Mouse (Mus musculus) left cerebral cortex, postnatal 14 days (tissue): ENCODE results near the gene Ostm1. TPM values are rescaled to one million over a fixed set of nuclear protein-coding genes. Genes with fewer than 3 reads are reported as not detected.

Experiments used
- DNase-seq, 2 experiments: peaks; one replicate each; pipeline ENCODE4 v3.0.0; 2021 to 2022; ENCODE audit warnings: low spot score in 2 of 2, mixed read lengths in 1 of 2
- intact Hi-C: fragments of 180-260 bp; cut with DNase I; formaldehyde crosslinking; loops from one replicate; pipeline ENCODE4 v1.15.1; 2025
- total RNA-seq, 2 experiments: library from RNA; stranded (reverse); gene quantifications; 2 replicates each; pipeline ENCODE4 v1.2.3; 2021

The Ostm1 gene
- total RNA-seq, 2 experiments from 2014 or later: 46.8 to 48.8 TPM

DNA sequence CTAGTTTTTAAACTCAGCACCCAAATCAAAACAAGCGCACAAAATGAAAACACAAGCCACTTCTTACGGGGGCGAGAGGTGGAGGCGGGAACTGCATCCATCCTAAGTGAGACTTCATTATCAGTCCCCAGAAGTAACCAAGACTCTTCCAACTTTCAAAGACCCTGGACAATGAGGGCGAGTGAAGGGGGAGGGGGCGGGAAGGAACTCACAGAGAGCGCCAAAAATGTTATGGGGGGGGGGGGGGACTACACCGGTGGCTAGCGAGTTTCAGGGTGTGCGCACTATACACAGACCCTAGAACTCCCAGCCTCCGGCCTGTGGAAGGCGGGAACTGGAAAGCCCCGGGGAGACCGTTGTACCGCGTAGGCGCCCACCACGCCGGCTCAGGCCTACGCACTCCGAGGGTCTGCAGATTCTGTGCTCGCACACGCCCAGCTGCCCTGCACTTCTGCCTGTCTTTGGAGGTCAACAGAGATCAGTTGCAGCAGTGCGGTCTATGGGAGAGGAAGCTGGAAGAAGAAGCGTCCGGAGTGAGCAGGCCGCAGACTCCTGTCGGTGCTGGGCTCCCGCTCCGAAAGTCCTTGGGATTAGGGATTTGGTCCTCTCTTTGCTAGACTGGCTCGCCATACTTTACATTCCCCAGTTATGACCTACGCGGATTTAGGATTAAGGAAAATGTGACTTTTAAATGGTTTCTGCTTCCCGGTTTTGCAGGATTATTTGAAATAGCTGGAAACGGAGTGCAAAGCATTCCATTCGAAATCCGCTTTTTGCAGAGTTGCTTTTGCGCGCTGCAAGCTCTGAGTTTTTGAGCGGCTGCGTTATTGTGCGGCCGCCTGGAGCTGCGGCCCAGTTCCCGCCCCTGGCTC, 1.7 kb upstream of the Ostm1 start:
- no peak for DNase-seq
- intact Hi-C loops: loop anchor here (5.0 kb wide), 1 partner anchor 165 kb away; no protein-coding TSS in a partner anchor

DNA sequence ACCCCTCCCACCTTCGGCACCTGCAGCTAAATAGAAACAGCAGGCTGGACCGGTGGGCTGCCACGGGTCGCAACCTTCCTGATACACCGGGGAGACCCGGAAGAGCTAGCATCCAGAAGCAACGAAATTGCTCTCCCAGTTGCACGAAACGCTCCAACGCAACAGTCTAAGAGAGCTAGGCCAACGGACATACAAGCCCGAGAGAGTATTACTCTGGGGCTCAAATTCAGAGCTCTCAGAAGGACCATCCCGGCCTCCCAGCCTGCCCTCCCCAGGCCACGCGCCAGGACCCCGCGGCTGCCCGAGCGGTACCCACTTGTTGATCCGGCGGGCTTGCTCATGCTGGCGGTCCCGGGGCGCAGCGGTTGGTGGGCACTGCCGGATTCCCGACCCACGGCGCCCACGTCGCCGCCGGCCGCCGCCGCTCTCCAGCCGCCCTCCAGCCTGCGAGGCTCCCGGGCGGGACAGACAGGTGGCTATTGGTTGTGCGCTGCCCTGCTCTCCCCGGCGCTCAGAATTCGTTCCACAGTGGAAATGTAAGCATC, 984 bp upstream of the Ostm1 start:
- no peak for DNase-seq
- intact Hi-C loops: loop anchor here (5.0 kb wide), 1 partner anchor 165 kb away; no protein-coding TSS in a partner anchor

DNA sequence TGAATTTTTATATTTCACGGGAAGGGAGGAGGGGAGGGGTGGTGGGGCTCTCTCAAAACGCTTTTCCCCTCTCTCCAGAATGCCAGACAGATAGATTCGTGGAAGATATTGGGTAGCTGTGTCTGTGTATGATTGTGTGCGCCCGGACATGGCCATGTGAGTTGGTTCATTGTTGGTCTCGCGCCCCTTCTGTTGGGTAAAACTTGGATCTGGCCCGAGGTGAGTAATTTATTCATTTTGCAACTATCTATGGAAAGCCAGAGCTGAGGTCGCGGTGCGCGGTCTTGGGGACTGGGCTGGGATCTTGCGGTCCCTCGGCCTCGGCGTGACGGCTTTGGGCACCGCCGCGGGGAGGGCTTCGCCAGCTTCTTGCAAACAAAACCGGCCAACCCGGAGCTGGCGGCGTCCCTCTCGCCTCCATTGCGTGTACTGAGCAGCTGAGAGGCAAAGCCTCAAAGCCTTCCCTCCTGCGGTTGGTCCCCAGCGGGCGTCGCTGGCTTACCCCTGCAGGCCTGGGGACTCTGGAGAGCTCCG, 347 bp downstream of the Ostm1 start:
- no peak for DNase-seq
- intact Hi-C loops: loop anchor here (2.0 to 5.0 kb wide), 2 partner anchors 47 to 167 kb away; no protein-coding TSS in a partner anchor

DNA sequence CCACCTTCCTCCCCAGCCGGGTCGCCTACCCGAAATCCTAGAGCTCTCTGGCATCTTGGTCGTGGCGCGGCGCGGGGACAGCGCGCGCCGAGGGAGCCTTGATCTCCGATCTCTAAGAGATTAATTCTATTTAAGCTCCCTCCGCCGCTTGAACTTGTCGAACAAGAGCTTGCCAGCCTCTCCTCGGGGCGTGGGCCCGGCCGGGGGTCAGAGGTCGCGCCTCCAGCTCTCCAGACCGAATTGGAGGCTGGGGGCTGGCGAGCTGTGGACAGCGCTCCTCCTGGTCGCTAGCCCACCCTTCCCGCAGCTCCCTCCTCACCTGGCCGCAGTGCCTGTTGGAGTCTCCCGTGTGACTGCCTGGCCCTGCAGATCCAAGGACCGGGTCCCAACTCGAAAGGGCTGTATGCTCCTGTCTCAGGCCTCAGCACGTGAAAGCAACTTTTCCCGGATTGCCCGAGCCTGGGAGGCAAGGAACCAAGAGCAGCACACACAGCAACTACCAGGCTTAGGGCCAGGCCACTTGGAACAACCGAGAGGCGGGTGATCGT, 888 bp downstream of the Ostm1 start:
- intact Hi-C loops: loop anchor here (2.0 to 5.0 kb wide), 2 partner anchors 46 to 167 kb away; no protein-coding TSS in a partner anchor
- DNase-seq: no peak

DNA sequence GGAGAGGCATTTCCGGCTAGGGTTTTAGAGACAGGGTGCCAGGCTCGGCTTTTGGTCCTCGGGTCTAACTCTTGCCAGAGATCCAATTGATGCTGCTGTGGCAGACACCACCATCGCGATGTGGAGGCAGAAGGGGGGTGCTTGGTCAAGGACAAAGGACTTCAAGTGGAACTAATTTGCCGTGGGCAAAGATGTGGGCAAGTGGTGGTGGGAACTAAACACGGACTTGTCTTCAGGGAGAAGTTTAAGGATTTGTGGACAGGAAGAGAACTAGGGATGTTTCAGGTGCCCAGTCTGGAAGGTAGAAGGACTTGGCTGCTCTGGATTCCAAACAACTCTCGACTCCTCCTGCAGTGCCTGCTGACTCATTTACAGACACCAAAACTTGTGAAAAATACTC, 1.5 kb downstream of the Ostm1 start:
- intact Hi-C loops: loop anchor here (2.0 to 5.0 kb wide), 2 partner anchors 46 to 248 kb away; no protein-coding TSS in a partner anchor
- DNase-seq: no peak

DNA sequence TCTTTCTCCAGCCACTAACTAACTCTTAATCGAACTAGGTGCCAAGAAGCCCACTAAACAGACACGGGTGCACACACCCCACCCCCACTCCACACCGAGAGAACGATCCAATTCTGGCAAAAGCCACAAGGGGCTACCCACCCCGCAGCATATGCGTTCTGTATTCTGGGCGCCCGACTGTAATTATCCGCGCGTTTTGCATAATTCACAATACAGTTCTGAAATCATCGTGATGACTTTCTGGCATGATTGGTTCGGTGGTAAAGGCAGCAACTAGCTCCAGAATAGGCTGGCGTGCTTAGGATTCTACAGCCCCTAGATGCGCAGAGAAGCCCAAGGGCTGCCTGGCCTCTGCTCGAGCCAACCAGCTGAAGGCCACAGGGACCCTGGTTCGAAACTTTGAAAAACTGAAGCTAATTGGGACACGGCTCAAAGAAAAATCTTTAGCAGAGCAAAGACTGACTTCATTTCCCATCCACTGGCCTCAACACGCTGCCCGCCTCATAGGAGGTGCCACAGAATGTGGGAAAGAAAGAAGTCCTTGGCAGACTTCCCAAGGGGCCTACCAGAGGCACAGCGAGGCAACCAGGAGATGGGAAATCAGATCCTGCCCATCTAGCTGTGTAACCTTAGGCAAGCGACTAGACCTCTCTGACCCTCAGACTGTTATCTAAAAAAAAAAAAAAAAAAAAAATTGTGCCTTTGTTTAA, 2.1 kb downstream of the Ostm1 start:
- intact Hi-C loops: loop anchor here (2.0 to 5.0 kb wide), 2 partner anchors 45 to 248 kb away; no protein-coding TSS in a partner anchor
- DNase-seq: no peak

DNA sequence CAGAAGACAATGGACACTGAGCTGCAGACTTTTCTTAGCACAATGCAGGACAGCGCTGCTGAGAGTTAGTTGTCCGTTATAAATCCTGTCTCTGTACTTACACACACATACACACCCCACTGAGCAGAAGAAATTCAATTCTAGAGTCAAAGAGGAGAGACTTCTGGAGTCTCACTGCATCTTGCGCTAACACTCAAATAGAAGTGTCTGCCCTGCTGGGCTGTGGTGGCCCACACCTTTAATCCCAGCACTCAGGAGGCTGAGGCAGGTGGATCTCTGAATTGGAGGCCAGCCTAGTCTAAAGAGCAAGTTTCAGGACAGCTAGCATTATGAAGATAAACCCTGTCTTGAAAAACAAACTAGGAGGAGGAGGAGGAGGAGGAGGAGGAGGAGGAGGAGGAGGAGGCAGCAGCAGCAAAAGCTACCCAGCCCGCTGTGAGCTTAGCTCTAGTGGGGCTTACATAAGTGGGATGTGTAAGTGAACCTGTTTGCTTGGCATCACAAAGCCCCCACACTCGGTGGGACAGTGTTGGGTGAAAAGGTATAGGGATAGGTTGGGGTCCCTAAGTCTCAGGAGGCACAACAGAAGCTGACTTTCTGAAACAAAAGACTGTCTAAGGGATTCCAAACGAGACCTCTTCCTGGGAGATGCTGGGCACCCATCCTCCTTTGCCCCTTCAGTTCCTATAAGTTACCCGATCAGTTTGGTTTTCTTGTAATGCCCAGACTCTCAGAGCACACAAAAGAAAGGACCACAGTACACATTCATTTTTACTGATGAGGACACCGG, 4.5 kb downstream of the Ostm1 start:
- intact Hi-C loops: loop anchor here (5.0 kb wide), 1 partner anchor 251 kb away; no protein-coding TSS in a partner anchor
- DNase-seq: no peak

DNA sequence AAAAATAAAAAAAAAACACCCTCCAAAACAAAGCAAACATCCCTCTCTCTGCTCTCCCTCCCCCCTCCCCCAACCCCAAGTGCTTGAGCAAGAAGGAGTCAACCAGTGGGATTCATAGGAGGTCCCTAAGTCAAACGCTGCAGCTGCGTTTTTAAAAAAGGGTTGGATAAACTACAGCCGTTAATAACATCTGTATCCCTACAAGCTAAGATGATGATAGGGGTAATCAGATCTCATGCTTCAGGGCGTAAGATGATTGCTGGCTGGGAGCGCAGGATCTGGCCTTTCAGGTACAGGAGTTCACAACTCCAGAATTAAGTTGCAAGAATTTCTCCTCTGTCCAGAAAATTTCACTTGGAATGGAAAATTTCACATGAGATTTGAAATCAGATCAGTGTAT, 5.9 kb downstream of the Ostm1 start:
- DNase-seq: no peak

DNA sequence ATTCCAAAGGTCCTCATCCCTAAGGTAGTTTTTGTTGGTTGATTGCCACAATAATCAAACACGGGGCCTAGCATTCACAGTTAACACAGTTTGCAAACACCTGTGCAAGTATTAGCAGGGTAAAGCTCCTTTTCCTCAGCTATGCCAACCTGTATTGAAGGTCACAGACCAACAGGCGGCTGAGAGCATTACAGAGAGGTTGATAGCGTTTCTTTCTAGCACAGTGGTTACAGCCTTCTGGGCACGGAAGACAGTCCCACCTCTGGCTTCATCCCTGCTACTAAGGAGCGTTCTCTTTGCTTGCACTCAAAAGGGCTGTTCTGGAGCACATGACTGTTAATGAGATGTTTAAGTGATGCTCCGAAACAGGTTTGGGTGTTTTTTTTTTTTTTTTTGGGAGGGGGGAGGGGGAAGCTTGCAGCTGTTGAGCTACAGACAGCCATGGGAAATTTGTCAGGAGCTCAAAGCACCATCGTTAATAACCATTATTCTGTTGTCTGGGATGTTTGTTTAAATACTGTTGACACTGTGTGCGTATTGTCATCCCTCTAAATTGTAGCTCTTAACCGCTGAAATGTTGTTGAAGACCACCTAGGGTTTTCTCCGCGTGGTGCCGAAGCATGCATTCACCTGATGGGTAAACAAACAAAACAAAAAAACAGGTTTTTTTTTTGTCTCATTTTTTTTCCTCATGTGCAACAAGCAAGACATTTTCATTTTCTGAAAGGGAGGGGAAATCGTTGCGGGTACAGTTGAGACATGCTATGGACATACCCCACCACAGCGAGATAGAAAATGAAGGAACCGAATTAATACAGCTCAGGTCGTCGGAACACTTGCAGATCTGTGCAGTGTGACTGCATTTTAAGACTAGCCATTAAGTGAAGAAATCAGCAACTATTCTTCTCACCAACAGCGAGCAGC, 6.9 kb downstream of the Ostm1 start:
- intact Hi-C loops: no loop called here
- DNase-seq: no peak

More for the DNA sequence above, 5.9 kb downstream of the Ostm1 start:
- intact Hi-C loops: loop anchor here (5.0 kb wide), 1 partner anchor 252 kb away; no protein-coding TSS in a partner anchor

DNA sequence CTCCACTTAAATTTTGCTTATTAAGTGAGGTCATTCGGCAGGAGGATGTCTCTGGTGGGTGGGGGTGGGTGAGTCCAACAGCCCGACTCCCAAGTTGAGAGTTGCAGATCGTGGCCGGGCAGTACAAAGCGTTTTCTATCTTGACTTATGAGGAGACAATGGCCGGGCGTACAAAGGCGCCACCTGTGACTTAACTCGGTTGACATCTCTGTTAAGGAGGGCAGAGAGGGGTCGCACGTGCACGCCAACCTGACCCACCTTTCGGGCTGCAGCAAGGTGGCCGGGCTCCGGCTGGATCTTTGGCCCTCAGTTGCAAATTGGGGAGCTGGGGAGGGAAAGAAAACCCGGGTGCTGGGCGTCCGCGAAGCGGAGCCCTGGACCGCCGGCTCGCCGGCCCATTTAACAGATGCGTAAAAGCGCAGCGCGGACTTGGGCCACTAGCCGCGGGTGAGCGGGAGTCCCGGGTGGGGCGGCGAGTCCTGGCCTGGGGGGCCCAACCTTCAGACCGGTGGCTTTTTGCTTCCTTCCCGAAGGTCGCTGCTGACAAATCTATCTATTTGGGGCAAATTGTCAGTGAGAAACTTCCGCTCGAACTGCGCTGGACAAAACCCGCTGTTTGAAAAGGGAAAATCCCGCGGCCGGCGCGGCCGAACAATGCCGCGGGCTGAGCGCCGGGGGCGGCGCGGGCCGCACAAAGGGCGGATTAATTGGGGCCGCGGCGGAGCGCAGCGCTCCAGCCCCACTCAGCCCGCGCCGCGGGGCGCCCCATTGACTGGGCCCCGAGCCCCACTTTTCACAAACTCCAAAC, 7.8 kb downstream of the Ostm1 start:
- intact Hi-C loops: no loop called here
- no peak for DNase-seq

DNA sequence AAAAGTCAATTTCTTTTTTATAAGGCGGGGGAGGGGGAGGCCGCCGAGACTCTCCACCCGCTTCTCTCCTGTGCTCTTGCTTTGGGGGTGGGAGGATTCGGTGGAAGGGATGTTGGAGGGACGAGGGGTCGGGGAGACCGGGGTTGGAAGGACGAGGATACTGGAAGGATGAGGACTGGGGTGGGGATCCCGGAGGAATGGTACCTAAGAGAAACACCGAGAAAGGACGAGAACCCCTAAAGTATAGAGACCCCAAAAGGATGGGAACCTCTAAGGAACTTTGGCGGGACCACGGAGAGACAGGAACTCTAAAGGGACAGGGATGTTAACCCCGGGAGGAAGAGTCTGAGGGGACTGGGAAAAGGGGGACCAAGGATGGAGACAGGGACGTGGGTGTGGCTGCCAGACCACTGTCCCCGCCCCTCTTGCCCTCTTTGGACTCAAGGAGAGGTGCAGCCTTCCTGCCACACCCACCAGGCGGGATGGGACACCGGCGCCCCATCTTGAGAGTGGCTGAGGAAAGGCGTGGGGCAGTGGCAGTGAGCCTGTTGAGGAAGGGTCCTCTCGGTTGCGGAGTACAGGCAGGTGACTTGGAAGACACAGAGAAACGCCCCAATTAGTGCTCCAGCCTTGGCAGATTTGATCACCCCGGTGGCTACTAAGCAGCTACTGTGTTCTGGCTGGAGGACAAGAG, 8.5 kb downstream of the Ostm1 start:
- no peak for DNase-seq
- intact Hi-C loops: no loop called here

DNA sequence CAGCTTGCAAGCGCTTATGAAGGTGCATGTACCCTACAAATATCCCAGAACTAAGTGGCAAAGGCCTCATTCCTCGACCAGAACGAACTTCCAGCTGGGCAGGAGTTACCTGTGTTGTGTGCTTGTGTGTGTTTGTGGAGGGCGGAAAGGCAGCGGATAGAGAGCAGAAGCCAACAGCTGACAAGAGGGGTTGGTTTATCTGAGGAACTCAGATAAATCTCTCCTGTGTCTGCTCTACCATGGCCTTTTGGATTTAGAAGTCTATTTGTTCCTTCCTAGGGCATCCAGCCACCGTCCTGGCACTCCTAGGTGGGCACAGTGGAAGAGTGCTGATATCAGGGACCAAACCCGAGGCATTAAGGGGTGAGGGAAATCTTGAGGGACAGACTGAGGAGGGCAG, 9.6 kb downstream of the Ostm1 start:
- intact Hi-C loops: no loop called here
- DNase-seq: no peak

DNA sequence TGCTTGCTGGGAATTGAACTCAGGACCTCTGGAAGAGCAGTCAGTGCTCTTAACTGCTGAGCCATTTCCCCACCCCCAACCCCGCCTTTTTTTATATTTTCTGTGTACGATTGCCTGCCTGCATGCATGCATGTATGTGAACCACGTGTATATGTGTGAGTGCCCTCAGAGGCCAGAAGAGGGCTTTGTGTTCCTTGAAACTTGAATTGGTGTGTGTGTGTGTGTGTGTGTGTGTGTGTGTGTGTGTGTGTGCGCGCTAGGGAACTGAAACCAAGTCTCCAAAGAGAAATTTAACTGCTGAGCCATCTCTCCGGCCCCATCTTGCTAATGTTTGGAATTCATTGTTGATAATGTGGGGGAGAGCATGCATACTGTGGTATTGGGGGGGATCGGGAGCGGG, 15.0 kb downstream of the Ostm1 start:
- intact Hi-C loops: no loop called here
- no peak for DNase-seq

DNA sequence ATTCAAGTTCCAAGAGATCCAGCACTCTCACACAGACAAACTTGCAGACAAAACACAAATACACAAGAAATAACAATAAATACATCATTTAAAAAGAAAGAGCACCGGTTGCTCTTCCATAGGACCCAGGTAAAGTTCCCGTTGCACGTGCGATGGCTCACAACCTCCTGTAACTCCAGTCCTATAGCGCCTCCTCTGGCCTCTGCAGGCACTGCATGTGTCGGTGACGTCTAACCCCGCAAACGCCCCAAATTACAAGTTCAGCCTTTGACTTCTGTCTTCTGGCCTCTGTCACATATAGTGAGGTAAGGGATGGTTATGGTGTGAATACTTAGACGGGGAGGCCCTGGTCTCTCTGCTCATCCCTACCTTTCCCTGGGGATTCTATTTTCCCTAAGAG, 17.9 kb downstream of the Ostm1 start:
- intact Hi-C loops: no loop called here
- no peak for DNase-seq

DNA sequence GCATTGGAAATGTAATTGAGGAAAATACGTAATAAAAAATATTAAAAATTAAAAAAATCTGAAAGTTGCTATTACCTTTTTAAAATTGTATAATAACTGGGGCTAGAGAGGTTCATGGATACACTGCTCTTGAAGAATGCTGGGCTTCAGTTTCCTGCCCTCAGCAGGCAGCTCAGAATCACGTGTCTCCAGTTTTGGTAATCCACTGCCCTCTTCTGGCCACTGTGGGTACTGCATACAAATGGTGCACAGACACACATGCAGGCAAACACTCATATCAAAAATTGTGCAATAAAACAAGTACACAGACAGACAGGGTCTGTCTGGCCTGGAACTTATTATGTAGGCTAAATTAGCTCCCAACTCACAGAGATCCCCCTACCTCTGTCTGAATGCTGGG, 21.3 kb downstream of the Ostm1 start:
- intact Hi-C loops: no loop called here
- DNase-seq: no peak

DNA sequence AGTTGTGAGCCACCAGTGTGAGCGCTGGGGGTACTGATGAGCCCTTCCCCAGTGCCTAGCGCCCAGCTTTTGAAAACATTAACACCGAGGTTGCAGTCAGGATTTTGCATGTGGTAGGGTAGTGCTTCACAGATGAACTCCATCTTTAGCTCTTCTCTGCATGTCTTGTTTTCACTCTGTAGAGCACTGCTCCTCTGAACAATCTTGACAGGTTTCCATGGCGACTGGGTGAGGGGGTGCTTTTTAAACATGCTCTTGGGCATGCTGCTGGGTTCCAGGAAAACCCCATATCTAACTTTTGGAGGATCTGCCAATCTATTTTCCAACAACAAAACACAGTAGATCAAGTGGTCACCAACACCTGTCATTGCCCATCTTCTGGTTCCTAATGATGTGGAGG, 23.1 kb downstream of the Ostm1 start:
- peak in 1 of 2 experiments; percentile 42 for DNase-seq
- intact Hi-C loops: no loop called here
